Mouse (Mus musculus) neutrophil, adult 59 days (primary cell): ENCODE results near the gene Pgk1. TPM values are rescaled to one million over a fixed set of nuclear protein-coding genes. Genes with fewer than 3 reads are reported as not detected.

ENCODE experiments used
- total RNA-seq, 2 experiments: library from RNA; stranded (reverse); gene quantifications; 1 replicate in 1 of 2; 2 replicates in 1 of 2; pipeline ENCODE4 v1.2.4; 2023

Pgk1 gene
- total RNA-seq = 100 to 1,000 TPM; 294 to 295 TPM

GRCm38 (mm10) chrX:106186713-106187649, at the start of gene Pgk1:
Gene Pgk1 (plus strand): TSS chrX:106187100.

GRCm38 (mm10) chrX:106142936-106143335, 44.0 kb upstream of the Pgk1 start, which contains the start of gene Tlr13:
Gene Tlr13 (plus strand): TSS chrX:106143204.

GRCm38 (mm10) chrX:106221058-106221457, 34.2 kb downstream of the Pgk1 start, which contains the start of gene Taf9b:
Gene Taf9b (minus strand): TSS chrX:106221158.

Other genes starting within 250 kb of the Pgk1 start
- 10 to 100 TPM; 26.5 to 36.6 TPM for gene Magt1, start 175.2 kb upstream of the Pgk1 start, total RNA-seq
- gene Cox7b, start 171.4 kb upstream of the Pgk1 start, total RNA-seq = 100 to 1,000 TPM; 101 to 112 TPM
- 10 to 100 TPM; 28.9 to 29.7 TPM for gene Atp7a, start 159.8 kb upstream of the Pgk1 start, total RNA-seq
- 100 to 1,000 TPM; 138 to 152 TPM for gene Tlr13, start 43.9 kb upstream of the Pgk1 start, total RNA-seq
- 1 to 10 TPM; 1.2 to 1.3 TPM for gene Taf9b, start 34.1 kb downstream of the Pgk1 start, total RNA-seq
- not detected for gene Fnd3c2, start 68.3 kb downstream of the Pgk1 start, total RNA-seq